Mouse (Mus musculus): Measurements from ENCODE around the gene Cdc123.

Gene Cdc123

DNA sequence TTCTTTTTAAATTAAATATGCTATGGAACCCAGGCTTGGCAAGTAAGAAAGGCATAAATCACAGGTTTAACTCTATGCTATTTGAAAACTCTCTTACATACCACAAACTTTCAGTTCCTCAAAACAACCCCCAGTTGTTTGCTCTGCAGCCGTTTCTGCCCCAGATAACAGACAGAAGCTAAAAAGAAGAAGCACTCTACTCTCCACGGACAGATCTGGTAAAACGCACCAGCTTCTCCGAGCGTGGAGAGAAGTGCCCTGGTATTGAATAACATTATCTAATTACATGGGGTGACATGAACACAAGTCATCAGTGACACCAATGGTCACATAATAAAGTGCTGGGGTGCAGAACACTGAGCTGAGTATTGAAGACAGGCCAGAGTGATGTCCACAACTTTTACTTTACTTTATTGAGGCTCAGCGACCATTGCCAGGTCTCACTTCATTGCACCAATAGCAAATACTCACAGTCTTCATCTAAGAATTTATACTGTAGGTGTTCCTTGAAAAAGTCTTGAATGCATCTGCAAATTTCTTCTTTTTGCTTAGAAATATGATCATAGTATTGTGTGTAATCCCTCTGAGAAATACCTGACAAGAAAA lies 40.4 kb downstream of the Cdc123 start:
- DNase-seq (ENCODE audit: low spot score in 2 of 2) = peak in 1 of 2 experiments; percentile 21

DNA sequence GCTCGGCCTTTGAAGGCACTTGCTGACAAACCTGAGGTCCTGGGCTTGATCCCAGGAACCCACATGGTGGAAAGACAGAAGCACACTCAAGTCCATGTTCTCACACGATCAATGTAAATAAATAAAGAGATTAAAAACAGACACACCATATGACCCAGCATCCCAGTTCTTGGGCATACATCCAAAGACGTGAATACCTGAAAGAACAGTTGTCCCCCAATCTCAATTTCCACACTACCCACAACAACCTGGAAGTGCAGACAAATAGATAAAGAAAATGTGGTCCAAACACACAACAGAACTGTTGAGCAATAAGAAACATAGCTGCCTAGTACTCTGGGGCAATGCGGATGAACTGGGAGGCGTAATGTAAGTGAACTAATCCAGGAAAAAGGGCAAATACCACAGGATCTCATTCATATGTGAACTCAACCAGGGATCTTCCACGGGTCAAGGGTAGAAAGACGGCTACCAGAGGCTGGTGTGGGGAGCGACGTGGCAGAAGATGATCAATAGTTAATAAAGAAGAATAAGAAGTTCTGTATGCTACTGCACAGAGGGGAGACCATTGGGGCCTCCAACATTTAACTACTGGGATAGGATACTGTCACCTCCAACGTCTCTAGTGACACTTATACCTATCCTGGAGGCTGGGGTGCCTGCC lies 42.9 kb downstream of the Cdc123 start:
- DNase-seq (ENCODE audit: low spot score in 2 of 2) = no peak

DNA sequence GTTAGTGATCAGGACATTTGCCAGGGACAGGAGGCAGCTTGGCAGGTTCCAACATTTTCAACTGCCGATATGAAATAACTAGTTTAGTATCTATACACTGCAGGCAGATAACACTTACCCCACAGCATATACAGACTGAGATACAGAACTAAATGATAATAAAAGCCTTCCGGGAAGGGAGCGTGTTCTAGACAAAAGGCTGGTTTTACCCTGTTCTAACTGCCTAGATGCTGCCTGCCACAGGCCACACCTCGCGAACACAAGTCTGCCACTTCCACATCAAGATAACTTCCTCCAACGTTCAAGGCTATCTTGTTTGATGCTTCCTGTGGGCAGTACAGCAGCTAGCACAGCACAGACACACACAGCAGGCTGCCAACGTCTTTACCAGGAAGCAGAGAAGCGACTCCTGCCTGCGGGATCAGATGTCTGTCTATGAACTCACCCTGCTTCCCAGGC lies 43.8 kb downstream of the Cdc123 start:
- no peak for DNase-seq (ENCODE audit: low spot score in 2 of 2)

DNA sequence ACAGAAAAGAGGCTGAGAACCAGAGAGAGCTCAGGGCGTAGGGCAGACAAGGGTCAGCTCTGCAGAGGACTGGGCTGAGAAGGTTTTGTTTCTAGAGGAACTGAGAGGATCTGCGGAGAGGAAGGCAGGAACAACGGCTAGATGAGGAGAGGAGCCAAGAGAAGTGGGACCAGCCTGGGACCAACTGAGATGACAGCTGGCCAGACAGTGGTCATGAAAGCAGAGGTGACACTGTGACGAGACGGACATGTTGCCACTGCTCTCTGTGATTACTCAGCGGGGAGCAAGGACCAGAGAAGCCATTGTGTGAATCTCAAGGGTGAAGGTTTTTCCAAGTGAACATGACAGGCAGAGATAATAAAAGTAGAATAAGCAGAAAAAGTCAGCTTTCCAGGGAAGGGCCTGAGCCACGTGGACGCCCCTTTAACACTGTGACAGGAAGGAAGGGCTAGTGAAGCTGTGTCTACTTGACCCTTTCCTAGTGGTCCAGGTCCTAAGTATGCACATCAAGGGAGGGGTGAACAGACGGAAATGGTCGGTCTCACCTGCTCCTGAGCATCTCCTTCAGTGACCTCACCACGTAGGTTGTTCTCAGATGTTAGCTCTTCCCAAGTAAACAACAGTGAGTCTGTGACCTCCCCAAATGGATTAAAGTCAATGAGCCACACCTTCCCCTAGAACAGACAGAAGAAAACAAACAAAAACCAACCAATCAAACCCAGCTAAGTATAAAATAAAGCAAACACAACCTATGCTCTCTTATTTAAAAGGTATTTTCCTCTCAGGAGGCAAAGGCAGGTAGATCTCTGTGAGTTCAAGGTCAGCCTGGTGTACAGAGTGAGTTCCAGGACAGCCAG lies 46.9 kb downstream of the Cdc123 start:
- DNase-seq (ENCODE audit: low spot score in 2 of 2) = no peak

DNA sequence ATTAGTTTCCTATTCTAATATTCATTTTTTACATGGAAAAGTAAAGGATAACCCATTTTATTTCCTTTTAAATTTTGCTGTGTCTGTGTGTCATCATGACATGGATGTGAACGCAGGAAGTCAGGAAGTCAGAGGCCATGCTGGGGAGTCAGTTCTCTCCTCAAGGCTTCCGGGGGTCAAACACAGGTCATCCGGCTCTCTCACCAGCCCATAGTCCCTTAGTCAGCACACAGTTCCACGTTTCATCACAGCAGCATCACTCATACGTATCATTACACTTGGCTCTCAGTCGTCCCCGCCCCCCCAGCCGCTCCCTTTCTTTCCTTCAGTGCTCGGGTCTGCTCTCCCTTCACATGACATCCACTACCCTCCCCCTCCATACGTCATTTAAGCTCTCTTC lies 51.2 kb downstream of the Cdc123 start:
- no peak for DNase-seq (ENCODE audit: low spot score in 2 of 2)

DNA sequence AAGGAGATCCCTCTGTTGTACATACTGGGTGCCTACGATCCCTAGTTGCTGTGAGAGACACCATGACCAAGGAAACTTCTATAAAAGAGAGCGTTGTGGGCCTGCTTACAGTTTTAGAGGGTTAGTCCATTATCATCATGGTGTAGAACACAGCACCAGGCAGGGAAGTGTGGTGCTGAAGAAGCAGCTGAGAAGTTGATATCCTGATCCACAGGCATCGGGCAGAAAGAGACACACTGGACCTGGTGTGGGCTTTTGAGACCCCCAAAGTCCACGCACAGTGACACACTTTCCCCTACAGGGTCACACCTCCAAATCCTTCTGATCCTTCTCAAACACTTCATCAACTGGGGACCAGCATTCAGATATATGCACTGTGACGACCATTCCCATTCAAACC lies 52.9 kb downstream of the Cdc123 start:
- no peak for DNase-seq (ENCODE audit: low spot score in 2 of 2)

DNA sequence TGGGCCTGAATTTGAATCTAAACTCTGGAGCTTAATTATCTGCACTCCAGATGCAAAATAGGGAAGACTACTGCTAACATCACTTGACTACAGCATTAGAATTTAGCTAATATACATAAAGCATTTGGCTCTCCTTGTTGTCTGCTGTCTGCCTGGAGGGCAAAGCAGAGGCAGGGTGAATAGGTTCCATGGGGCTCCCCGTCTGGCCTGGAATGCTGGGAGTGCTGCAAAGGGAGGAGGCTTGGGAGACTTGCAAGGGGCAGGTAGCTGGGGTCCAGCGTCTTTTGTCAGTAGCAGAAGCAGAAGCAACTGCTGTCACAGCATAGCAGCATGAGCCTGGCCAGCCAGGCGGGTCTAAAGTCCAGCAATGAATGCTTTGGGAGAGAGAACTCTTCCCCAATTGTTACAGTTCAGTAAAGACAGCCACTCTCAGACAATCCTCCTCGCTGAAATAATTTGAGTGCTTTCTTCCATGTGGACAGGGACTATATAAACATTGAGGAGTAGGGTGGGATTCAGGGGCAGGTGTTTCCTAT lies 55.3 kb downstream of the Cdc123 start:
- no peak for DNase-seq (ENCODE audit: low spot score in 2 of 2)

DNA sequence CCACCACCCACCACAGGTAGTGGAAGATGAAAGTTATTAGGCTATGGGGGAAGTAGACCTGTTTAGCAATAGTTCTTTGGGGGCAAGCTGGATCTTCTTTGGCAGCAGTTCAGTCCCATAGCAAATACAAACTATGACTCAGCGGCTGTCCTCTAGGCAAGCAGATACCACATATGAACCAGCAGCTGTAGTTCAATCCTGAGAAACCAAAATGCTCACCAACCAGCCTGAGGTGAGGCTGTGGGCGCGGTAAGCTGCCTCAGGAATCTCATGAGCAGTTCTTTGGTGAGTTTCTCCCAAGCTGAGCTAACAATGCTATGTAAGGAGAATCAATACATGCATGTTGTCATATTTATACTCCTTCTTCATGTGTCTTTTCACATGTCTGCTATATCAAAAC lies 57.6 kb downstream of the Cdc123 start:
- DNase-seq (ENCODE audit: low spot score in 2 of 2) = no peak

DNA sequence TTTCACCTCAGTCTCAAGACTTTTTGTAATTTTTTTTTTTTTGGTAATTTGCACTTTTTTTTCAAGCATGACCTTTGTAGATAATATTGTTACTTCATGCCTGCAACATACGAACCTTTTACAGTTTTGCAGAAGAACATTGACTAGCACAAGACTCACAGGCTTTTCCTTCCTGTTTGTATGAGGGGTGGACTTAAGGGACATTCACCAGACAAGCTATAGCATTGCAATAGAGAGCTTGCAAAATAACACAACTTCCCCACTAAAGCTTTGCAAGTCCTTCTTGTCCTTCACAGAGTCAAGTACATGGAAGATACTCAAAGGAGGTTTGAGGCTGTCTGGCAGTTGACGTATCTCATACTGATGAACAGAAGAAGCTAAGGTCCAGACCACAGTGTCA lies 72.5 kb downstream of the Cdc123 start:
- DNase-seq (ENCODE audit: low spot score in 2 of 2) = no peak

DNA sequence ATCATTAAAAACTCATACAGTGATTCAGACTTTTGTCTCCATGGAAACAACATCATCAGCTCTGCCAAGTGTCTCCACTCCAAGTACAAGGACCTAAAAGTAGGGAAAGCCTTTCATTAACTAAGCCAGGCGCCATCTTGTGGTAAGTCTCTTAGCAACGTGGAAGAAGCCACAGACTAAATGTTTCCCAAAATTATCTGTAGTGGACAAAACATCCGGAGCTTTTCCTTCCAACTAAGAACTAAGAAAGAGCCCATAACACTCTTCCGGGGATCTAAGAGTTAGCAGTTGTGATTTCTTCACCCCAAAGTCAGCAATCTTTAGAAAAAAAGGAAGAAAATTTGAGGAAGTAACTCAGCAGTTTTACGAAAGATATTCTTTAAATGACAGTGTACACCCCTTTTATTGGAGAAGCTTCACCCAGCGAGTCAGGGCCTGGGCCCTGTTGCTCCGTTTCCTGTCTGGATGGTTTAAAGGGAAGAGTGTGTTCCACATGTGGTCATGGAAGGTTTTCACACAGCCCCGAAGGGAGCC lies 74.2 kb downstream of the Cdc123 start:
- no peak for DNase-seq (ENCODE audit: low spot score in 2 of 2)

DNA sequence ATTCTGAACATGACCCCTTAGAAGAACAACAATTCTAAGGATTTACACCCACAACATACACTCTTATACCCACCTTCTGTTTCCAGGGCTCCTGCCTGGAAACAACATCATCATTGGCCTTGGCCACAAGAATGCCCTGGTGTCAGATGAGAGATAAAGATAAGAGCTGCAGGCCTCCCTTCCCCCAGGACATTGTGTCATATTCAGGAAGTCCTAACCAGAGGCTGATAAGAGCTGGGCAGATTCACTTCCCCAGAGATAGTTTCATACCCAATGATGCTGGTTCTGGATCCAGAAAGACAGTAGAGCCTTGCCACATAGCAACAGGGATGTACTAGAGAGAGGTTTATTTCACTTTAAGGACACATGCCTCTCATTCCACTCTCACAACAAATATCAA lies 75.3 kb downstream of the Cdc123 start:
- no peak for DNase-seq (ENCODE audit: low spot score in 2 of 2)

DNA sequence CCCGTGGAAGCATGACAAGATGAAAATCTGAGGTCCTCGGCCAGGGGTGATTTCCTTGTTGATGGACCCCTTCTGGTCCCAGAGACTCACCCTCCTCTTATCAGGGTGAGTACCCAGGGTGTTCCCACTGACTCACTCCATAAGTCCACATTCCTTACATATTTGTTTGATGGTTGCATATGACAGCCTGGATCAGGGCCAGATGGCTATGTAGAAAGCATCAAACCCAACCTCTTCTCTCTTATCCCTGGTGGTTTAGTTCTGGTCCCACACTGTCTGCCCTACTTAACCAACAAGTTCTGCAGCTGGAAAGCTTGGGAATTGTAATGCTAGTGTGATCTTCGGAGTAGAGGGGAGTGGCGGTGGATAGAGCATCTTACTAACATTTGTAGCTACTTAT lies 76.0 kb downstream of the Cdc123 start:
- no peak for DNase-seq (ENCODE audit: low spot score in 2 of 2)

DNA sequence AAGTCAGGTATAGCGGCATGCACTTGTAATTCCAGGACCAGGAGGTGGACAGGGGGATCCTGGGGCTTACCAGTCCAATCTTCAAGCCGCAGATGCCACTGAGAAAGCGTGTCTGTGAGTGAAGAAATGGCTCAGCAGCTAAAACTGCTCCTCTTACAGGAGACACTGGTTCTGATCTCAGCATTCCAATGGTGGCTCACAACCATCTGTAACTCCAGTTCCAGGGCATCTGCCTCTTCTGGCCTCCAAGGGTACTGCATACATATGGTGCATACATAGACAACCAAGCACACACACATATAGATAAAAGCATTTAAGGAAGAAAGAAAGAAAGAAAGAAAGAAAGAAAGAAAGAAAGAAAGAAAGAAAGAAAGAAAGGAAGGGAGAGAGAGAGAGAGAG lies 82.9 kb downstream of the Cdc123 start:
- no peak for DNase-seq (ENCODE audit: low spot score in 2 of 2)

DNA sequence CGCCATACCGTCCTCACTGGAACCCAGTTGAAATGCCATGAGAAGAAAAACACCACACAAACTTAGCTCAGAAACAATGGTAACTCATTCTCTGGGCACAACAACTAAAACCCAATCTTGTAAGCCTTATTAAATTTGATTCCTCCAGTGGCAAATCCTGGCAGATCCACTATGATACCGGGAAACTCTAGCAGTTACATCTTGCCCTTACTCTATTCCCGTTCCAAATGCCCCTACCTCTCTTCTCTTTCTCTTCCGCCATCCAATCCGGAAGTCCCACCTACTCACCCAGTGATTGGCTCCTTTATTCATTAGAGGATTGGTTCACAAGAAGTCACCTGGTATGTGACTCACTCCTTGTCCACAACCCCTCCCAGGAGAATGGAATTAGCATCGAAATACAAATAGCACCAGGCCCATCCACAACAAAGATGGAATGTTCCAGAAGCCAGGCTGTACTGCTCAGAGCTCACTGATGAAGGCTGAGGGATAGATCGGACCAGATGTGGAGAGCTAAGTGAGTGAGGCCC lies 84.4 kb downstream of the Cdc123 start:
- no peak for DNase-seq (ENCODE audit: low spot score in 2 of 2)

DNA sequence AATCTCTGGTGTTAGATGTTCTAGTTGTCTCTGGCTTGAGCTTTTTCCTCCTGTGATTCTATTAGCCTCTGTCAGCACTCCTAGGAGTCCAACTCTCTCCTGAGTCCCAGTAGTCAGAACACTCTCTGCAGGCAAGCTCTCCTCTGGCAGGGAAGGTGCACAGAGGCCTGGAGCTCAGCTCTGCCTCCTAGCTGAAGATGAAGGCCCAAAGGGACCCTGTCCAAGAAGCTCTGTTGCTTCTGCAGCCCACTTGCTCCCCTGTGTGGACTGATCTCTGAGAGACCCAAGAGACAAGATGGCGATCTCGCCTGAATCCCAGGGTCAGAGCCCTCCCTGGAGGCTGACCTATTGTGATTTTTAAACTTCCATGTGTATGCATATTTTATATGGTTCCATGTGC lies 86.4 kb downstream of the Cdc123 start:
- no peak for DNase-seq (ENCODE audit: low spot score in 2 of 2)

DNA sequence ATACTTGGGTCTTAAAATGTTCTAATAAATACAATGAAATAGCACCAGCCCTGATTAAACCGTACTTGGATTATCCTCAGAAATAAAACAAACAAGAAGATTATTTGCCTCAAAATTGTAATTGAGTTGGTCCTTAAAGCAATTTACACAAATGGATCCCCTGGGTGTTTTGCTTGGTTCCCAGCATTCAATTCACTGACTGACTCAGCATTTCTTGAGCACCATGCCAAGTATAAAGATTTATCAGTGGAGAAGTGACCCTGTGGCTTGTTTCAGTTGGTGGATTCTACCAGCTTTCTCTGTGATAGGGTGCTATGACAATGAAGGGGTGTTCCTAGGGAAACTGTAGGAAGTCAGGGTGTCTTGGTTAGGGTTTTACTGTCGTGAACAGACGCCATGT lies 94.1 kb downstream of the Cdc123 start:
- DNase-seq (ENCODE audit: low spot score in 2 of 2) = no peak

DNA sequence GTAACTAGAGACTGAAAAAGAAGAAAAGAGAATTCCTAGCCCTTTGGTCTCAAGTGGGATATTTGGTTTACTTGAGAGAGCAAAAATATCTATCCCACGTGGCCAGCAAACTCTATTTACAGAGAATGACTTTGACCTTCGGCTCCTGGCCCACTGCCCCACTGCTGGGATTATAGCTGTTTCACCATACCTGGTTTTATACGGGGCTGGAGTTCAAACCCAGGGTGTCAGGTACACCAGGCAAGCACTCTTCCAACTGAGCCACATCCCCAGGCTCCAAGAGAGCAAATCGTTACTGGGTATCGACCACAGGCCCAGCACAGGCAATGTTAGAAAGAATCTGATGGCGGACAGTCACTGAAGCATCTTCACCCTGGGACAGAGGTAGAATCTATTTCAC lies 95.8 kb downstream of the Cdc123 start:
- no peak for DNase-seq (ENCODE audit: low spot score in 2 of 2)

DNA sequence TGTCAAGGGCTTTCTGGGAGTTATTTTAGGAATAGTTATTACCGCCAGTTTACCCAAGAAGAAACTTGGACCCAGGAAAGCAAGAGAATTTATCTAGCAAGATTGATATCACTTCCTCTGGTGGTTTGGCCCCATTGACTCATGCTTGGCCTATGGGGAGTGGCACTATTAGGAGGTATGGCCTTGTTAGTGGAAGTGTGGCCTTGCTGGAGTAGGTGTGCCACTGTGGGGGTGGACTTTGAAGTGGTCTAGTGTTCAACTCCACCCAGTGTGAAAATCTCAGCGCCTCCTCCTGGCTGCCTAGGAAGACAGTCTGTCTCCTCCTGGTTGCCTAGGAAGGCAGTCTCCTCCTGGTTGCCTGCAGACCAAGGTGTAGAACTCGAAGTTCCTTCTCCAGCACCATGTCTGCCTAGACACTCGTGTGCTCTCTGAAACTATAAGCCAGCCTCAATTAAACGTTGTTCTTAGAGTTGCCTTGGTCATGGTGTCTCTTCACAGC lies 97.4 kb downstream of the Cdc123 start:
- no peak for DNase-seq (ENCODE audit: low spot score in 2 of 2)

DNA sequence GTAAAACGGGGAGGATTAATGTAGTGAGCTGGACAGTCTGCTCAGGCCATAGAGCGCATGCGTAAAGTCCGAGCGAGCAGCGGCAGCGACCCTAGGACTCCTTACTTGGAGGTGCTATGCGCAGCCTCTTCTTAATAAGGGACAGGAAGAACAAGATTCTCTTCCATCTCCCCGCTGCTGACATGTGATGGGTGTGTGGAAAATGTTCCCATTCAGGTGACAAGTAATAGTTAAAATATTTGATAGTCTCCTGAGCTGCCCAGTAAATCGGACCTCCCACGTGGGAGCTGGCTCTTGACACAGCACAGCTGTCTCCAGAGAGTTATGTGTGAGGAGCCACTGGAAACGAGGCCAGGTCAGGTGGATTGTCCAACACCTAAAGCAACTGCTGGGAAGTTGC lies 98.4 kb downstream of the Cdc123 start:
- no peak for DNase-seq (ENCODE audit: low spot score in 2 of 2)

Data from spleen, postnatal 14 days (tissue).